ENCODE assay signal across 25 mouse cellular contexts in genomic region chr5:136589002-136589401, GRCm38 (mm10).
"Had no signal": no experiment of that assay in that cellular context is flagged by ENCODE, and none has a peak within 500 bp of the region (broad histone marks: within the 10 kb centered on the region; RNA-seq: fewer than 3 reads in every experiment).

No protein-coding gene starts in this region.

- H3K4me3 ChIP-seq: heart, adult 2 months; heart, embryonic 13.5 days; heart, embryonic 15.5 days; hindbrain, embryonic 13.5 days; hindbrain, embryonic 15.5 days; kidney, embryonic 15.5 days; limb, embryonic 13.5 days; limb, embryonic 15.5 days; liver, embryonic 12.5 days had no signal

- H3K4me2 ChIP-seq: heart, embryonic 11.5 days; heart, embryonic 13.5 days; heart, embryonic 15.5 days; hindbrain, embryonic 13.5 days; hindbrain, embryonic 15.5 days; kidney, embryonic 15.5 days; limb, embryonic 13.5 days; limb, embryonic 15.5 days; liver, embryonic 12.5 days had no signal

- H3K4me1 ChIP-seq: heart, embryonic 15.5 days; hindbrain, embryonic 13.5 days; hindbrain, embryonic 15.5 days; limb, embryonic 13.5 days; limb, embryonic 15.5 days; liver, embryonic 12.5 days had no signal

- H3K36me3 ChIP-seq: heart, embryonic 13.5 days; heart, embryonic 15.5 days; hindbrain, embryonic 13.5 days; hindbrain, embryonic 15.5 days; kidney, embryonic 15.5 days; limb, embryonic 13.5 days; limb, embryonic 15.5 days; liver, embryonic 12.5 days had no signal

- H3K9me3 ChIP-seq: heart, embryonic 13.5 days; heart, embryonic 15.5 days; hindbrain, embryonic 13.5 days; hindbrain, embryonic 15.5 days; kidney, embryonic 15.5 days; limb, embryonic 13.5 days; limb, embryonic 15.5 days; liver, embryonic 12.5 days had no signal

- H3K9ac ChIP-seq: heart, embryonic 13.5 days; heart, embryonic 15.5 days; hindbrain, embryonic 13.5 days; hindbrain, embryonic 15.5 days; kidney, embryonic 15.5 days; limb, embryonic 13.5 days; limb, embryonic 15.5 days; liver, embryonic 12.5 days; liver, embryonic 14.5 days had no signal

- ATAC-seq: hindbrain, postnatal 0 days; intestine, embryonic 16.5 days; liver, embryonic 12.5 days had no signal

- H3K27ac ChIP-seq: heart, adult 2 months; heart, embryonic 13.5 days; heart, embryonic 15.5 days; hindbrain, embryonic 13.5 days; hindbrain, embryonic 15.5 days; hindbrain, postnatal 0 days; kidney, embryonic 15.5 days; kidney, postnatal 0 days; limb, embryonic 13.5 days; limb, embryonic 15.5 days; liver, embryonic 12.5 days; liver, embryonic 14.5 days had no signal

- DNase-seq: gastrocnemius, postnatal 14 days; gastrocnemius, postnatal 36 days; heart, adult 11 months; heart, adult 2 months; heart, postnatal 14 days; heart, postnatal 36 days; kidney, adult 11 months; kidney, adult 2 months; kidney, adult 9 months; kidney, postnatal 14 days; kidney, postnatal 36 days; left cerebral cortex, postnatal 4 days had no signal

- H3K27me3 ChIP-seq: heart, embryonic 13.5 days; heart, embryonic 15.5 days; hindbrain, embryonic 13.5 days; hindbrain, embryonic 15.5 days; kidney, embryonic 15.5 days; limb, embryonic 15.5 days had no signal
